ENCODE assay signal across 14 mouse cellular contexts in the genomic region with DNA sequence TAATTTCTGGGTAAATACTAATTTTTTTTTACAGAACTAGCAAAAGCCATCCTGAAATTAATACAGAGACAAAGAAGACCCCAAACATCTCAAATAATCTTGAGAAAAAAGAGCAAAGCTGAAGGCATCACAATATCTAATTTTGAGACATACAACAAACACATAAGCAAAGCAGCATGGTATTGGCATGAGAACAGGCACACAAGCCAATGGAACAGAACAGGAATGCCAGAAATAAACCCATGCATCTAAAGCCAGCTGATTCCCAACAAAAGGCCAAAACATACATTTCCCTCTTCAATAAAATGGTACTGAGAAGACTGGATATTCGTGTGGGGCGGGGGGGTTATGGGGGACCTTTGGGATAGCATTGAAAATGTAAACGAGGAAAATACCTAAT.
"Had no signal": no experiment of that assay in that cellular context is flagged by ENCODE, and none has a peak within 500 bp of the region (broad histone marks: within the 10 kb centered on the region; RNA-seq: fewer than 3 reads in every experiment).

No protein-coding gene starts in this region.

- DNase-seq: lung, adult 18-20 months; lung, embryonic 14.5 days; lung, postnatal 10 days; lung, postnatal 4 days; midbrain, embryonic 14.5 days; retina, postnatal 1 day; right cerebral cortex, adult 18-20 months; right cerebral cortex, postnatal 25 days; right cerebral cortex, postnatal 4 days; spleen, adult 18-20 months; thymus, adult 18-20 months; thymus, postnatal 14 days; thymus, postnatal 36 days had no signal

- ATAC-seq: midbrain, embryonic 16.5 days had no signal
